Mouse (Mus musculus): ENCODE results near the gene Rbpj. TPM values are rescaled to one million over a fixed set of nuclear protein-coding genes. Genes with fewer than 3 reads are reported as not detected.

Rbpj gene
- polyA plus RNA-seq, 1 experiment from 2014 or later, result 7.1 TPM

DNA sequence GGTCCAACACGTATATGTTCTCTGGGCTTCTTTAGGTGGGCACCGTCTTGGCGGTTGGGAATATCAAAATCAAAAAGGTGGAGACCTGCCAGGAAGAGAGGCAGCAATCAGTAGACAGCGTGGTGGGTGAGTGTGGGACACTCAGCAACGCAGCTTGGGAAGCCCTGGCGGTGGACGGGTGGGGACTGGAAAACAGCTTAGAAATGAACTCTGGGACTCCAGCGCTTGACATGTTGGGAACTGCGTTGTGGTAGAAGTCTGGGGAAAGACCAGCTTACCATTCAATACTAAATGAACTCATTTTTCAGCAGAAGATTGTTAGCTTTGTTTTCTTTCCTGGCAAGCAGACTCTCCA is 3.8 kb downstream of the Rbpj start:
- no peak overlapping the region for H3K27ac ChIP-seq (replicated peaks)
- no peak overlapping the region for H3K4me3 ChIP-seq (replicated peaks)
- peaks cover 10% of the 10 kb centered on the region for H3K4me1 ChIP-seq (replicated peaks)
- H3K9ac ChIP-seq, result no peak overlapping the region
- no peaks in the 10 kb centered on the region for H3K9me3 ChIP-seq (replicated peaks)
- peaks cover 8% of the 10 kb centered on the region for H3K27me3 ChIP-seq
- H3K36me3 ChIP-seq (replicated peaks), result no peaks in the 10 kb centered on the region
- no peak for ATAC-seq (ENCODE audit: insufficient read depth)
- H3K4me2 ChIP-seq, result peak overlapping the region; percentile 33
- WGBS (ENCODE audit: insufficient replicate concordance), result 46% methylated on average over 9 of the region's 9 CpGs

DNA sequence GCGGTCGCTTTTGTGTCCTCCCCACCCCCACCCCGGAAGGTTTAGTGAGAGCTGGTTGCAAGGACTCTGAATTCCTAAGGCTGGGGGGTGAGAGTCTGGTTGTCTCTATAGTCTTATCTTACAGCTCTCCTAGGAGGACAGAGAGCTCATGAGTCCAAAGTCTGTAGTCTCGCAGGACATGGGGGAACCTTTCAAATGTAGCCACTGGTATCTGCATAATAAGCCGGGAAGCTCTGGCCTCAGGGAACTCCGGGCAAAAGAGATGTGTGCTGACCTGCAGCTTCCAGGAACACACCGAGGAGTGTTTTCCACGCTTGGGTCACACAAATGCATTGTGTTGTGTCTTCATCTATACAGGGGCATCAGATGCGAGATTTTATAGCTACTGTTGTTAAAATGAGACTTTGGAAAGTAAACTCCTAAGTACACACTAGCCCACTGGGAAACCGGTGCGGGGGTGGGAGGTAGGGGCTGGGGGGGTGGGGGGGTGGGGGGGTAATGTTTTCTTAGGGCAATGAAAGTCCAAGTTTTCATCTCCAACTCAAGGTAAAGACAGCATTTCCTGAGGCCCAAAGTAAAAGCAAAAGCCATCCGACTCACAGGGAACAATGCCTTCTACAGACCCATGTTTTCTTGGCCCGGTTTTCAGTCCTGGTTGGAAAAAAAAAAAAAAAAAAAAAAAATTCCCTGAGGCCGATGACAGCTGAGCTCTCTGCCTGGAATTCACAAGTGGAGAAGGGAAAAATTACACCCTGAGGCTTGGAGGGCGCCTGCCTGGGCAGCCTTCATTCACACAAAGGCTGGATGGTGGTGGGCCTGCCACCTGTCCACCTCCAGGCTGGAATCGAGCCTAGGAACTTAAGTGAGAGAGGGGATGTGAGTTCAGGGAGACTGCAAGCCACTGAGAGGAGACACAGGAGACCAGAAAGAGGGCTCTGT is 4.5 kb downstream of the Rbpj start:
- Histone ChIP-seq H3K4me1 (replicated peaks) (peaks cover 10% of the 10 kb centered on the region), H3K36me3 (replicated peaks) (no peaks in the 10 kb centered on the region), H3K27me3 (peaks cover 8% of the 10 kb centered on the region), H3K4me3 (replicated peaks) (no peak overlapping the region), H3K4me2 (peak overlapping the region; percentile 33), H3K9me3 (replicated peaks) (no peaks in the 10 kb centered on the region), H3K27ac (replicated peaks) (no peak overlapping the region), H3K9ac (no peak overlapping the region)
- 35% methylated on average over 16 of the region's 16 CpGs for WGBS (ENCODE audit: insufficient replicate concordance)
- ATAC-seq (ENCODE audit: insufficient read depth), result no peak

DNA sequence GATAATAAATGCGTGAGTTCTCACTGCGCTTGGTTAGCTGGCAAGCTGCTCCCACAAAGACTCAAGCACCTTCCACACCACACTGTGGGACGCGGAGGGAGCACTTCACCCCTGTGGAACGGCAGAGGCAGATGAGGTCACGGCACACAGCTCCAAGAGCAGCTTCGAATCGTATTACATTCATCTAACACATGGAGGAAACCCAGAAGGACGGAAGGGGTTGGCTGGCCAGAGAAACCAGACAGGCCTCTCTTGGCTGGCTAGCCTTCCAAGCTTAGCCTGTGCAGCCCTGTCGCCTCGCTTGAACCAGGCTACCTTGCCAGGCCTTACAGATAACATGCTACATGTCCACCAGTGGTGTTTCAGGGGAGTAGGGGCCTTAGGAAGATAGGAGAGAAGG is 6.5 kb downstream of the Rbpj start:
- Histone ChIP-seq H3K9me3 (replicated peaks) (no peaks in the 10 kb centered on the region), H3K4me3 (replicated peaks) (no peak overlapping the region), H3K27ac (replicated peaks) (no peak overlapping the region), H3K4me1 (replicated peaks) (peaks cover 10% of the 10 kb centered on the region), H3K27me3 (peaks cover 8% of the 10 kb centered on the region), H3K4me2 (no peak overlapping the region), H3K9ac (no peak overlapping the region), H3K36me3 (replicated peaks) (no peaks in the 10 kb centered on the region)
- 75% methylated on average over 11 of the region's 11 CpGs for WGBS (ENCODE audit: insufficient replicate concordance)
- ATAC-seq (ENCODE audit: insufficient read depth), result no peak

DNA sequence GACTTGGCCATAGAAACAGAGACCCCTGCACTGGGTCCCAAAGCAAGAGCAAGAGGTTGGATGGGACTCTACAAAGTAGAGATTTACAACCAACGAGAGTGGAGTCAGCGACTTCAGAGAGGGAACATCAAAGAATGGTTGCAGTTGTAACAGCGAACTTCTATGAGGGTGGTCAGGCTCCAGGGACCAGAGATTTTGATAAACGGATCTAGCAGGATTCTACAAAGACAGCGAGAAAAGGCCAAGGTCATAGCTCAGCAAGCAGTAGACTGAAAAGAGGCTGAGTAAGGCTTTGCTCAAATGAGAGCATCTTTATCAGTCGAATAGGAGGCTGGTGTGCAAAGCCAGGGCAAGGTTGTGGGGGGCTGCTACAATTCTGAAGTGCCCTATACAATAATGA is 13.2 kb downstream of the Rbpj start:
- WGBS (ENCODE audit: insufficient replicate concordance), result 58% methylated on average over 6 of the region's 6 CpGs
- no peak overlapping the region for H3K4me2 ChIP-seq
- H3K9me3 ChIP-seq (replicated peaks), result no peaks in the 10 kb centered on the region
- H3K27me3 ChIP-seq, result no peaks in the 10 kb centered on the region
- H3K36me3 ChIP-seq (replicated peaks), result no peaks in the 10 kb centered on the region
- no peak overlapping the region for H3K9ac ChIP-seq
- no peaks in the 10 kb centered on the region for H3K4me1 ChIP-seq (replicated peaks)
- H3K27ac ChIP-seq (replicated peaks), result no peak overlapping the region
- ATAC-seq (ENCODE audit: insufficient read depth), result no peak
- no peak overlapping the region for H3K4me3 ChIP-seq (replicated peaks)

DNA sequence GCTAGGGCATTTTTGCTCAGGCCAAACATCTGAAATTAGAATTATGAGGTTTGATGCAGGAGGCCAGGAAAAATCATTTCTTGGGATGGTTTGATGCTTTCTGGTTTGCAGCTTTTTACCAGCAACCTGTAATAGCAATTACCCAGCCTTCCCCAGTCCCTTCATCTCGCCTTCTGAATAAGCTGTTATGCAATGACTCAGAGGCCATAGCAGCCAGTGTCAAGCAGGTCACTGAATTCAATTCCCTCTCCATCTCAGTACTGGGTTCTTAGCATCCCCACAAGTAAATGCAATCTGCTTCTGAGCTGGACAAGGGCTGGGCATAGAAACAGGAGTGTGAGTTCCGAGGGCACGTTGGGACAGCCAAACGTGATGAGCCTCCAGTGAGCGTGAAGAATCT is 13.9 kb downstream of the Rbpj start:
- 59% methylated on average over 5 of the region's 5 CpGs for WGBS (ENCODE audit: insufficient replicate concordance)

DNA sequence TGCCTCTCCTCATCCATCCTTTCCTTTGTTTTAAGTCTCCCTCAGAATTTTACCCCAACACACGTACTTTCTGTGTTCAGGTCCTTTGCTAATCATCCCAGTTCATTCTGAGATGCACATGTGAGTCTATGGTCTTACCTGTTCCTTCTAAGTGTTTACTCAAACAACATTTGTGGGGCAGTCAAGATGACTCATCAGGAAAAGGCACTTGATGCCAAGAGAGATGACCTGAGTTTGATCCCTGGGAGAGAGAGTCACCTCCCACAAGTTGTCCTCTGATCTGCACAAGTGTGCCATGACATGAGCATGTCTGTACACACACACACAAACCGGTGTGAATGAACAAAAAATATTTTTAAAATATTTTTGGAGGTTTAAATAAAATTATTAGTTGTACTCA is 15.1 kb downstream of the Rbpj start:
- ATAC-seq (ENCODE audit: insufficient read depth), result no peak
- H3K27me3 ChIP-seq, result no peaks in the 10 kb centered on the region
- 62% methylated on average over 2 of the region's 2 CpGs for WGBS (ENCODE audit: insufficient replicate concordance)
- H3K4me3 ChIP-seq (replicated peaks), result no peak overlapping the region
- no peaks in the 10 kb centered on the region for H3K36me3 ChIP-seq (replicated peaks)
- H3K9me3 ChIP-seq (replicated peaks), result no peaks in the 10 kb centered on the region
- H3K4me1 ChIP-seq (replicated peaks), result no peaks in the 10 kb centered on the region
- H3K9ac ChIP-seq, result no peak overlapping the region
- no peak overlapping the region for H3K4me2 ChIP-seq
- H3K27ac ChIP-seq (replicated peaks), result no peak overlapping the region

More for the DNA sequence above, 13.9 kb downstream of the Rbpj start:
- H3K9me3 ChIP-seq (replicated peaks), result no peaks in the 10 kb centered on the region
- no peak for ATAC-seq (ENCODE audit: insufficient read depth)
- H3K9ac ChIP-seq, result no peak overlapping the region
- no peaks in the 10 kb centered on the region for H3K4me1 ChIP-seq (replicated peaks)
- H3K4me2 ChIP-seq, result no peak overlapping the region
- no peaks in the 10 kb centered on the region for H3K27me3 ChIP-seq
- H3K4me3 ChIP-seq (replicated peaks), result no peak overlapping the region
- H3K27ac ChIP-seq (replicated peaks), result no peak overlapping the region
- H3K36me3 ChIP-seq (replicated peaks), result no peaks in the 10 kb centered on the region

DNA sequence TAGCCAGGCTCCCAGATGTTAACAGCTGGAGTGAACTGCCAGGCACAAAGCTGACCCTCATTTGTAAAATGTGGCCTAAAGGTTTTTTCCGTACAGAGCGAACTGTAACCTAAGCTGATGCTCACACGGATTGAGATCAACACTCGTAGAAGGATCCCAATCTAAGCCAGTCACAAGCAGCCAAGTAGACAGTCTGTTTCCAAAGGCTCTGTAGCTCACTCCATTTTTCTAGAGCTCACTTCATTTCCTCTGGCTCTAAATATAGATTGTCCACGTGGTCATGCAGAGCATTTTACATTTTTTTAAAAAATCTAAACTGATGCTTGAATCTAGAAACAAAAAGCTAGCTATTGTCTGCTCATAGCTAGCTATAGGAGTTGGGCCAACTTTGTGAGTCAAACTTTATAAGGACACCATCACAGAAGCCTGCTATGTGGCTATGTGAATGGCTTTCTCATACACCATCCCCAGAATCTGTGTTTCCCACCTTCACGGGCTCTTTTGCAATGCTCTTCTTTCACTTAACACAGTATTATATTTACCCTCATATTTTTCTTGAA is 19.2 kb downstream of the Rbpj start:
- Histone ChIP-seq H3K9ac (no peak overlapping the region), H3K9me3 (replicated peaks) (no peaks in the 10 kb centered on the region), H3K4me3 (replicated peaks) (no peak overlapping the region), H3K36me3 (replicated peaks) (no peaks in the 10 kb centered on the region), H3K27me3 (no peaks in the 10 kb centered on the region), H3K27ac (replicated peaks) (no peak overlapping the region), H3K4me2 (no peak overlapping the region), H3K4me1 (replicated peaks) (no peaks in the 10 kb centered on the region)
- ATAC-seq (ENCODE audit: insufficient read depth), result no peak
- WGBS (ENCODE audit: insufficient replicate concordance), result 66% methylated on average over 6 of the region's 6 CpGs

DNA sequence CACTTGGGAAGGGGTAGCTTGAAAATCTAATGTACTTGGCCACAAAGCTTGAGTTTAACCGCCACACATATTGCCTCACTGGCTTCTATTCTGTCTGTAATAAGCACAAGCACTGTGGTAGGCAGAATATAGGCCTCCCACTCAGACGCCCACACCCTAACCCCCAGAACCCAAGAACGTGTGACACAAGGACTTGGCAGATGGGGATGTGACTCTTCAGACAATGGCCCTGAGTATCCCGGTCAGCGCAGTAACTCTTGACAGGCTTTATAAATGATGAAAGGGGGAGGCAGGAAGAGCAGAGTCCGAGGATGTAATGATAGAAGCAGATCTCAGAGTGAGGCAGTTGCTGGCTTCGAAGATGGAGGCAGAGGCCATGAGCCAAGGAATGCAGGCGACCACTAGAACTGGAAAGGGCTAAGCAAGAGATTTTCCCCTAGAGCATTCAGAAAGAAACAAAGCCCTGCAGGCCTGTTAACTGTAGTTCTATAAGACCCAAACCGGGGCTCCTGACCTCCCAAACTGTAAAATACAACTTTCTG is 20.1 kb downstream of the Rbpj start:
- Histone ChIP-seq H3K27me3 (no peaks in the 10 kb centered on the region), H3K9ac (no peak overlapping the region), H3K4me3 (replicated peaks) (no peak overlapping the region), H3K9me3 (replicated peaks) (no peaks in the 10 kb centered on the region), H3K4me2 (no peak overlapping the region), H3K27ac (replicated peaks) (no peak overlapping the region), H3K4me1 (replicated peaks) (no peaks in the 10 kb centered on the region), H3K36me3 (replicated peaks) (no peaks in the 10 kb centered on the region)
- WGBS (ENCODE audit: insufficient replicate concordance), result 58% methylated on average over 9 of the region's 9 CpGs
- ATAC-seq (ENCODE audit: insufficient read depth), result no peak

DNA sequence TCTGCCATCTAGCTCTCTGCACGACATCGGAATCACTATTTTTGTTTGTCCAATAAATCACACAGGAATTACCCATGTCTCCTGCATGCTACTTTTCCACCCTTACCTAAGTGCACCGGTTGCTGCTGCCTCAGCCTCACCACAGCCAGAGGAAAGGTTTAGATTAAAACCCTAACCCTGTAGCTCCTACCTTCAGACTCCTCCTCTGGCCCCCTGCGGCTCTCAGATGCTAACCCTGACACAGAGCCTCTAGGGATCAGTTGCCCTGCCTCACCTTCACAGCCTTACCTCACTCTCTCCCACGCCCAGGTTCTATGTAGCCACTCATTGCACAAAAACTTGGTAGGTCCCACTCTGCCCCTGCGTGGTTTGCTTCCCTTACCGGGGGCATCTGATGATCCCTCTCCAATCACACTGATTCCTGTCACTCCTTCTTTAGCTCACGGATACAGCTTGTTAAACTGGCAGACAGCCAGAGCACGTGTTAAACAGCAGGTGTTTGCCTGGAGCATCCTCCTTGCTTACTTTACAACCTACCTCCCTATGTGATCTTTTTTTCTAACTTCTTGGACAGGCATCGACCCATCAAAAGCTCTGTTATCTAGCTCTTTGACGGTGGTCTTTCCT is 21.1 kb downstream of the Rbpj start:
- 53% methylated on average over 11 of the region's 11 CpGs for WGBS (ENCODE audit: insufficient replicate concordance)
- Histone ChIP-seq H3K27ac (replicated peaks) (no peak overlapping the region), H3K27me3 (no peaks in the 10 kb centered on the region), H3K36me3 (replicated peaks) (no peaks in the 10 kb centered on the region), H3K9me3 (replicated peaks) (no peaks in the 10 kb centered on the region), H3K4me1 (replicated peaks) (no peaks in the 10 kb centered on the region), H3K4me2 (no peak overlapping the region), H3K9ac (no peak overlapping the region), H3K4me3 (replicated peaks) (no peak overlapping the region)
- ATAC-seq (ENCODE audit: insufficient read depth), result no peak

DNA sequence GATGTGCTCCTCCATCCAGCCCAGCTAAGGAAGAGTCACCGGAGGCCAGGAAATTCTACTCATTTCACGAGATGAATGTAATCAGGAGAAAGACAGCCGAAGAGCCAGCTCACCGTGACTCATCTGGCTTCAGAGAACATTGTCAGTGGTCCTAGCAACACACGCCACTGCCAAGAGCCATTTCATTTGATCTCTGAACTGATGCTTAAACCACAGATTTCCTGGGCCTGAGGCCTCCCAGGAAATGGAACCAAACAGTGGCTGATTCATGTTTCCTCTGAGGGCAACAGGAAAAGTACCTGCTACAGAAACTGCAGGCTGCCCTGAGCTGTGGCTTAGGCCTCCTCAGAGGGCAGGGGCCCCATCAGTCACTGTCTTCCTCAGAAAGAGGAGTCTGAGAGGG is 24.7 kb downstream of the Rbpj start:
- WGBS (ENCODE audit: insufficient replicate concordance), result 10% methylated on average over 5 of the region's 5 CpGs

DNA sequence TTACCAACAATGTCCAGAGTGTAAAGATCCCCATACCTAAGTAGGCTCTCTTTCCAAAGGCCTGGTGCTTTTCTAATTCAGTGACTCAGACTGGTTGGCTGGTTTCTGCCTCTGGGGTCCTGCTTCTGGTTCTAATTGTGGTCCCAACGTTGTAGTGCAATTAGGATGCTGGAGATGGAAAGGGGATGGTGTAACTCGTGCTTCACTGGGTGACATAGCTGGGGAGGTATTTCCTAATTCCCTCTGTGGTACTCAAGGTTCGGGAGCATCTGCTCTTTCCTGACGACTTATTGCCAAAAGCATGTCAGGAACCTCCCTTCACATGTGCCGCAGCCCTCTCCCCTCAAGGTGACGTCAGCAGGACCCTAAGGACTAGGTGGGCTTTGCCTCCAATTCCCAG is 27.8 kb downstream of the Rbpj start:
- no peak overlapping the region for H3K27ac ChIP-seq (replicated peaks)
- no peak overlapping the region for H3K4me3 ChIP-seq (replicated peaks)
- H3K27me3 ChIP-seq, result no peaks in the 10 kb centered on the region
- WGBS (ENCODE audit: insufficient replicate concordance), result 41% methylated on average over 6 of the region's 6 CpGs
- H3K9me3 ChIP-seq (replicated peaks), result no peaks in the 10 kb centered on the region
- H3K36me3 ChIP-seq (replicated peaks), result no peaks in the 10 kb centered on the region
- no peak overlapping the region for H3K9ac ChIP-seq
- no peaks in the 10 kb centered on the region for H3K4me1 ChIP-seq (replicated peaks)
- no peak for ATAC-seq (ENCODE audit: insufficient read depth)
- H3K4me2 ChIP-seq, result no peak overlapping the region

More for the DNA sequence above, 24.7 kb downstream of the Rbpj start:
- ATAC-seq (ENCODE audit: insufficient read depth), result no peak
- no peak overlapping the region for H3K4me3 ChIP-seq (replicated peaks)
- no peaks in the 10 kb centered on the region for H3K9me3 ChIP-seq (replicated peaks)
- H3K27ac ChIP-seq (replicated peaks), result no peak overlapping the region
- H3K4me1 ChIP-seq (replicated peaks), result no peaks in the 10 kb centered on the region
- no peaks in the 10 kb centered on the region for H3K27me3 ChIP-seq
- H3K4me2 ChIP-seq, result no peak overlapping the region
- no peak overlapping the region for H3K9ac ChIP-seq
- no peaks in the 10 kb centered on the region for H3K36me3 ChIP-seq (replicated peaks)
